Mouse (Mus musculus) right cerebral cortex, postnatal 36 days (tissue): ENCODE measurements around the gene Gm42878.
A peak's percentile ranks its signal among the peaks of the same experiment; 100 is the strongest.
"Not testable (repeated sequence)": the region's sequence is repeated elsewhere in the genome, so short reads cannot be mapped to it uniquely, and the experiment has no call there.

Experiments
- DNase-seq, 2 experiments: peaks; one replicate each; pipeline ENCODE4 v3.0.0; 2022; ENCODE audit warnings: low spot score in 2 of 2, mixed read lengths in 1 of 2

Gene Gm42878

GRCm38 (mm10) chr5:121564468-121564895, 19.2 kb upstream of the Gm42878 start:
- DNase-seq = peak; percentile 61 to 75

DNA sequence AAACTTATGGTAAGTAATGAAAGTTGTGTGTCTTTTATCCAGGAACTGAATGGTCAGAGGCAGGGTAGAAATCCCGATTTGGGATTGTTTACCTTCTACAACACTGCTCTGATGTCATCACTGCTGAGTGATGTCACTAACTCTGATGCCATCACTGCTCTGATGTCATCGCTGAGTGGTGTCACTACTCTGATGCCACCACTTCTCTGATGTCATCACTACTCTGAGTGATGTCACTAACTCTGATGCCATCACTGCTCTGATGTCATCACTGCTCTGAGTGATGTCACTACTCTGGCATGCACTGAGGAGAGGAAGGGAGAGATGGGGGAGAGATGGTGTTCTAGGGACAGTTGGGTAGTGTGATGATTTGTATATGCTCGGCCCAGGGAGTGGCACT, 17.2 kb upstream of the Gm42878 start:
- DNase-seq = no peak

DNA sequence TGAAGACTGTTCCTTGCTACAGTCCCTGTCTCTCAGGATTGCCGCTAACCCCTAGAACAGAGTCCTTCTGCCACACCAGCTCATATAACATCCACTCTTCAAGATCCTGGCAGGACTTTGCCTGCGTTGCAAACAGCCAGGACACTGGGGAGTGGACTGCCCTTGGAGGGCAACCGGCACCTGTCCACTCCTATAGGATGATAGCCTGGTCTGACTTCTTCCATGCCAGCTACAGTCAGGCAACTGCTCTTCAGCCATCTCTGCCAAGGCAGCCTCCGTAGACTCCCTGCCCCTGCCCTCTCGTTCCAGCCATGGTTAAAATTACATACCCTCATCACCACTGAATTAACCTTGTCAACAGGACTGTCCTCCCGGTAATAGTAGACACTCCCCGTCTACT, 3.9 kb upstream of the Gm42878 start:
- DNase-seq = no peak

- no peak for DNase-seq
Observed at GRCm38 (mm10) chr5:121547084-121547483, 1.8 kb upstream of the Gm42878 start.

DNA sequence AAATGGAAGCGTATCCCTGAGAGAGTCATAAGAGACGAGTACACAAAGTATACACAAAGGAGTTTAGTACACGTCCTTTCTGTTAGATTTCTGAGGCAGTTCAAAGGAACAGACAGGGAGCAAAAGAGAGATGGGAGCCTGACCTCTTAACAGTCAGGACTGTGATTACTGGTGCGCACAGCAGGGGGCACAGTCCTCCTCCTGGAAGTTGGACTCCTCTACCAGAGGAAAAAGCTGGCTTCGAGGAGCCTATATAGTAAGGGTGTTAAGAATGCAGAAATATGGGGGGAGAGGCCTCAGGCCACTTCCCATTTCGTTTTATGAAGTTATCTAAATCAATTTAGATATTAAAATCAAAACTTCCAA, 1.2 kb upstream of the Gm42878 start:
- peak in 1 of 2 experiments; percentile 24 for DNase-seq

DNA sequence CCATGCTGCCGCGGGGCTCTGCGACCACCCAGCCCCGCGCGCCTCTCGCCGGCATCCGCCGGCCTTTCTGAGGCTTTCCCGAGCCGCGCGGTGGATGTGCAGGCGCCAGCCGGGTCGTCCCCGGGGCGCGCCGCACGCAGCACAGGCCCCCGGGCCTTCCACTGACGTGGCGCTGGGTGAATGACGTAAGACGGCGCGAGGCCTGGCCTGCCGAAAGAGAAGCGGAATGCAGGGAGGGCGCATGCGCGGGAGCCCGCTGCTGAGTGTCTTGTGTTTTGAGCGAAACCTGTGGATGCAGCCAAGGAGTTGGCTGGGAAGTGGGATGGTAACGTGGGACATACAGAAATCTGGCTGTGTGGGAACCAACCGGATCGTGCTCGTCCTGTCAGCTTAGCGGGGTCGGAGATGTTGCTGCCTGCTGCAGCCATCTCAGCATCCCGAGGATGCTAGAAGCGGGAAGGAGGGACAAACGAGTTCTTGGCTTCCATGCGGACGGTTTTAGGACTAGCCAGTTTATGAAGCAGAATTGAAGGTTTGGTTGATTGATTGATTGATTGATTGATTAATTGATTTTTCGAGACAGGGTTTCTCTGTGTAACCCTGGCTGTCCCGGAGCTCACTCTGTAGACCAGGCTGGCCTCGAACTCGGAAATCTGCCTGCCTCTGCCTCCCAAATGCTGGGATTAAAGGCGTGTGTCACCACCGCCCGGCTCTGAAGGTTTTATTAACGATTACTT, 679 bp upstream of the Gm42878 start, which contains the start of gene Mapkapk5:
Gene Mapkapk5, minus strand, starts transcription at position 113 of the 737 bp plus-strand sequence.
- DNase-seq = peak; percentile 94 to 96

DNA sequence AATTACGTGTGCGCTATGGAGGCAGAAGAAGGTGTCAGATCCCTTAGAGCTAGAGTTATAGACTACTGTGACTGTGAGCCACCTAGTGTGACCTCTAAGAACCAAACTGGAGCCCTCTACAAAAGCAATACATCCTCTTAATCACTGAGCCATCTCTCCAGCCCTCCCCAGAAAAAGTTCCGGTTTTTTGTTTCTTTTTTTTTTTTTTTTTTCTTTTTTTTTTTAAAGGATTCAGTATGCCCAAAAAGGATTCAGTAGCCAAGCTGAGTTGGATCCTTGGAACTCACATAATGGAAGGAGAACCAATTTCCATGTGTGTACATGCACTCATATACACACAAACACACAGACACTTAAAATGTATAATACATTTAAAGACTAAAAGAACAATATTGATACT, 1.9 kb downstream of the Gm42878 start:
- no peak for DNase-seq

DNA sequence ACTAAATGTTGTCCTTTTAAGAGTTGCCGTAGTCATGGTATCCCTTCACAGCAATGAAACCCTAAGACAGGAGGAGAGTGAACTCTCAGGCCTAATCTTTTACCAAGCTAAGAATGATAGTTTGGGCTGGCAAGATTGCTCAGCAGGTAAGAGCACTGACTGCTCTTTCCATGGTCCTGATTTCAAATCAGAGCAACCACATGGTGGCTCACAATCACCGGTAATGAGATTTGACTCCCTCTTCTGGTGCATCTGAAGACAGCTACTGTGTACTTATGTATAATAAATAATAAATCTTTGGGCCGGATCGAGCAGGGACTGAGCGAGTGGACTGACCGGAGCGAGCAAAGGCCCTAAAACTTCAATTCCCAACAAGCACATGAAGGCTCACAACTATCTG, 4.0 kb downstream of the Gm42878 start:
- no peak for DNase-seq

DNA sequence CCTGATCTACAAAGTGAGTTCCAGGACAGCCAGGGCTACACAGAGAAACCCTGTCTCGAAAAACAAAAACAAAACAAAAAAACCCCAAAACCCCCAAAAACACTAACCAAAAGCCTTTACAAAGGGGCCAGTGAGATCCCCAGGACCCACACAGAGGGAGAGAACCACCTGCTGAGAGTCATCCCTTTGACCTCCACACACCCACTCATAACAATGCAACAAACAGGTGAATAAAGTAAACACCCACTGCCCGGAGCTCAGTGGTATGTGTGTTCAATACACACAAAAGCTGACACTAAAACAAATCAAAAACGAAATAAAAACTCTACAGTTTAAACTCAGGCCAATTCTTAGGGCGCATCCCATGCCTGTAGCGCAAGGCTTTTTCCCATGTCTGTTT, 5.2 kb downstream of the Gm42878 start:
- DNase-seq = no peak

- no peak for DNase-seq
Observed at GRCm38 (mm10) chr5:121537588-121537987, 7.7 kb downstream of the Gm42878 start.

DNA sequence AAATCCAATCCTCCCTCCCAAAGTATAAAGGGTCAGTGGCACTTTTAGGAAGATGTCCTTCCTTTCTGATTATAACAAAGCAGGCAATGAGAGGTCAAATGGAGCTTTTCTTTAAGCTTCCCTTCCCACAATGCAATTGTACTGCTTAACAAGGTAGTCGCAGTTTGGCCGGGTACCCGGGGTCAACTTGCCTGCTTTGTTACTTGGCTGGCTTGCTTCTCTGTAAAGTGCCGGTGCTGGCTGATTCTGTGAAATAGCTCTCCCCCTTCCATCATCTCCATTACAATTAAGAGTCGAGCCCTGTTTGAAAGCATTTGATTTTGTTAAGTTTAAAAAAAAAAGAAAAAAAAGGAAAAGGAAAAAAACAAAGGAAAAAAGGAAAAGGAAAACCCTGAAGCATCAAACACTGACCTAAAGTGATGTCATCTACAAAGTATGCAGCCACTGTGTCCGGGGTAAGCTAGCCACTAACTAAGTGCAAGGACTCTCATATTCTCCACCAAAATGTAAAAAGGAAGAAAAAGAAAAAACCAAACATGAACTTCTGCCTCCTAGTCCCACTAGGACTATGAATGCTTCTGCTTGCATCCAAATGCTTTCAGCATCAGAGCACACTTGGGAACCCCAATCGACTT, 8.2 kb downstream of the Gm42878 start:
- no peak for DNase-seq

GRCm38 (mm10) chr5:121535116-121535515, 10.2 kb downstream of the Gm42878 start:
- no peak for DNase-seq

GRCm38 (mm10) chr5:121534521-121534920, 10.8 kb downstream of the Gm42878 start:
- no peak for DNase-seq

DNA sequence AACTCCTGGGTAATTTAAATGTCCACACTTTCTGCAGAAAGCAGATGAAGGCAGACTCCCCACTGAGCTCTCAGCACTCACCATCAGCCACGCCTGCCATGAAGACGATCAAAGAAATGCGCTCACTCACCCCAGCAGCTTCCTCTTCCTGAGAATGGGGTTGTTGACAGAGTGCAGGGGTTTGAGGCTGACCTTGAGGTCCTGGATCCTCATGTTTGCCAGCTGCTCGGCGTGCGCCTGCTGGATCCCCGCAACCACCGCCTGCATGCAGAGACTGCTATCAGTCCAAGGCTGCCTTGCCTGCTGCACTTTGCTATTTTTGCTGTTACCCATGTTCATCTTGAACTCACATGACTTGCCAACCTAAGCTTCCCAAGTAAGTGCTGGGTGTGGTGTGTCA, 18.3 kb downstream of the Gm42878 start:
- no peak for DNase-seq

DNA sequence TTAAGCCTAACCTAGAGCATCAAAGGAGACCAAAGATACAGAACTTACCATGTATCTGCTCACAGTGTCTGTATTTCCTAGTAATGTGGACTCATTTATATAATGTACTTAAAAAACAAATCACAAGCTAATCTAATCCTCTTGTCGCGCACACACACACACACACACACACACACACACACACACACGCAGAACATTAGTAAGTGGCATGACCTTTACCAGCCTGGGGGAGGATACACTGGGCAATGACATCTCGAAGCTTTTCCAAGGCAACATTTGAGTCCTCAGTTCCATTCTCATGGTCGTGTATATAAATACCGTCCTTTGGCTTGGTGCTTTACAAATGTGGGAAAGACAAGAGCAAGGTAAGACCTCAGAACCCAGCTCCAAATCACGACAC, 18.8 kb downstream of the Gm42878 start:
- DNase-seq = no peak

GRCm38 (mm10) chr5:121525774-121526450, 19.4 kb downstream of the Gm42878 start:
- DNase-seq = no peak

- DNase-seq = not testable (repeated sequence)
Observed at GRCm38 (mm10) chr5:121519758-121520157, 25.5 kb downstream of the Gm42878 start.

DNA sequence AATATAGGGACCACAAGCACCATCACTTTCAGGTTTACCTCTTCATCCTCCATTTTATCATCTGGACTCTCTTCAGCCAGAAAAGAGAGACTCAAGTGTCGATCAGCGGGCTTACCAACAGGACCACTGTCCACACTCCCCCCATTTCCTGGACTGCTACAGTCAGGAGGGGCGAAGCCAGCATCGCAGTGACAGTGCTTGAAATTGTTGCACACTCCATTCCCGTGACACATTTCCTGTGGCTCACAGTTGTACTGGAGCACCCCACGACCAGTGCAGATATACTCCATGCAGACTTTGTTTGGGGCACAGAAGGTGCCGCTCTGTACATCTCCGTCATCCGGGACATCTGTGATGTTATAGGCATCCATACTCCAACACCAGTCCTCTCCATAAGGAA, 26.3 kb downstream of the Gm42878 start:
- no peak for DNase-seq

- no peak for DNase-seq
Observed at GRCm38 (mm10) chr5:121510009-121510408, 35.3 kb downstream of the Gm42878 start.

DNA sequence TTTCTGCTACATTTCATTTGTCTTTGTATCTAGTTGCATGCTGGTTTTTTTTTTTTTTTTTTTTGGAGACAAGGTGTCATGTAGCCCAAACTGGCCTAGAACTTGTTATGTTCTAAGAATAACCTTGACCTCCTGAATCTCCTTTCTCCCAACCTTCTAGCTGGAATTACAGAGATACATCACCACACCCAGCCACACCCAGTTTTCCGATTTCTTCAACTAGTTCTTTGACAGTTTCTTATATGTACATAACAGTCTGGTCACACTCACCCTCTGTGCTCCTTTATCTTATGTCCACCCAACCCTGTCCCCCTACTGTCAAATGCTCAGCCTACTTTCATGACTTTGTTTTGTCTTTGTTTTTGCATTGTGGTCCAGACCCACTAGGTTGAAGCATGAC, 38.4 kb downstream of the Gm42878 start:
- DNase-seq = no peak

DNA sequence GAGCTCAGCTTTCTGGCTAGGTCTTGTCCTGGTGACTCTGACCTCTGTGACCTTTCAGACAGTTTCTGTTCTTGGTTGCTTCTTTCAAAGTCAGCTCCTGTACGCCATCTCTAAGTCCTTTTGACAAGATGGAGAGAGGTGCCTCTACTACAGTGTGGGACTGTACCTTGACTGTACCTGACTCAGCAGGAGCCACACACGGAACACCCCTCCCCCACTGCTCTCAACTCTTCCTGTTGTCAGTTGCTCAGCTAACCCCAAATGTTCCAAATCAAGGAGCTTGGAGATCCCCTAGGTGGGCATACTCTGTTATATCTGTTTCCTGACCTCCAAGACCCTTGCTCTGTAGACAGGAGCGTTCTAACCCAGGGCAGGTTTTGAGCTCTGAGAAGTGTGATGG, 42.1 kb downstream of the Gm42878 start, which contains the start of gene Adam1b:
Gene Adam1b, minus strand, starts transcription at position 205 of the 400 bp plus-strand sequence.
- no peak for DNase-seq

- DNase-seq = not testable (repeated sequence)
Observed at GRCm38 (mm10) chr5:121501424-121501996, 43.8 kb downstream of the Gm42878 start.
